Mouse (Mus musculus) thymus, postnatal 36 days (tissue): Measurements from ENCODE around the gene 1700013G24Rik.

Experiments
- DNase-seq, 2 experiments: peaks; one replicate each; pipeline ENCODE4 v3.0.0; 2022; ENCODE audit warnings: mixed read lengths in 2 of 2

Gene 1700013G24Rik

DNA sequence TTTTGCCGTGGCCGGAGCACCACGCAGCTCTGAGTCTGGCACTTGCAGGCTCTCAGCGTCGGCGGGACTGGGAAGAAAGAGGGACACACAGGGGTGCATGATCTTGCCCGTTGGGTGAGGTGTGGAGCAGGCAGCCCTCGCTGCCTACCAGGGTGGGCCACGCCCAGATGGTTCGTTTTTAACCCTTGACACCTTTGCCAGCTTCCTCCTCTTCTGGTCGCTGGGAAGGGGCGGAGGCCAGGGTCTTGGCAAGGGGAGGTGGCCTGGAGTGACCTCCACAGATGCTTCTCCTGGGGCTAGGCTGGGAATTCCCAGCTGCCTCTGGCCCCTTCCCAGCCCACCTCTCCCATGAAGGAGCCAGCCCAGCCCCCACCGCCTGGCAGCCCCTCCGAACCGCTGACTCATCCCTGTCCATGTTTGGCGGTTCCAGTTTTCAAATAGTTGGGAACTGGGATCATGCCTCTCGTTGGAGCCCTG is 23.7 kb downstream of the 1700013G24Rik start:
- DNase-seq, result no peak

DNA sequence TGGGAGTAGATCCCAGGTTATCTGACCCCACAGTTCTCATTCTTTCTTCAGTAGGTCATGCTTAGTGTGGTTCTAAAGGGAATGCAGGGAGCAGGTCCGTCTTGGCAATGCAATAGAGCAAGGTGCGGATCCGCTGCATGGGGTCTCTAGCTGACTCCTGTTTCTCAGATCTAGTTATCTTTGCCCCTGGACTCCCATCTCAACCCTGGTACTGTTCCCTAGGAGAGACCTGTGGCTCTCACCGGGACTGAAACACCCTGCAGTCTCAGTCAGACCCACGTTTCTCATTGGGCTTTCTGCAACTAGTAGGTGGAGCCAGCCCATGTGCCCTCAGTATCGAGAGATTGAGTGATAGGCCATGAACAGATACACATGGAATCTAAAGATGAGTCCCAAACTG is 24.5 kb downstream of the 1700013G24Rik start:
- no peak for DNase-seq

DNA sequence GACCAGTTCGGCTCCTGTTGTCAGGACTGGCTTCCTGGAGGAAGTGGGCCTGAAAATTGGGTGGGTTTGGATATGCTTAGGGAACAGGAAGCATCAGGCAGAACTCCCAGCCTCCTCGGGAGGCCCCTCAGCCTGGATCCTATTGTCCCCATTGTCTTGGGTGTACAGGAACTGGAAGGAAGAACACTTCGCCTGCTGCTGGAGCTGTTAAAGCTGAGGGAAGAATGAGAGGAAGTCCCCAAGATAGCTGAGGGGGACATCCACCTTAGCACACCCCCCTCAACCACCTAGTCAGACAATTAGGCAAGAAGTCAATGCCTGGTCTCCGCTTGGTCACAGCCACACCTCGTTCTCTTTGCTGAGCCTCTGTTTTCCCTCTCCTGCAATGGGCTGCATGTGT is 25.2 kb downstream of the 1700013G24Rik start:
- no peak for DNase-seq

DNA sequence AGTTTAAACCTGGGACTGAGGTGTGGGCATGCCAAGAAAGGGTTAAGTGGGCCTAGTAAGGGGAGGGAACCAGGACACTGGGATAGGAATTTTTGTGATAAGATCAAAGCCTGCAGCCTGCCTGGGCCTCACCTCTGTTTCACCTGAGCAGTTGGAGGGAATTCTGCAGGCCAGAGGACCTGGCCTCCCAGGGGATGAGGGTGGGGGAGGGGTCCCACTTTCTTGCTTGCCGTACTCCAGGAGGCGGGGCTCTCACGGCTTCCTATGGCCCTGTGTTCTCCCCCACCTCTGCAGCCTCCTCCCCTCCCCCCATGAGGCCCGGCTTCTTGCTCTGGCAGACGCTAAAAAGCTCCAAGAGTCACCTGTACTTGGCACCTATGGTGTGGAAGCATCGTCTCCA is 26.7 kb downstream of the 1700013G24Rik start:
- no peak for DNase-seq

DNA sequence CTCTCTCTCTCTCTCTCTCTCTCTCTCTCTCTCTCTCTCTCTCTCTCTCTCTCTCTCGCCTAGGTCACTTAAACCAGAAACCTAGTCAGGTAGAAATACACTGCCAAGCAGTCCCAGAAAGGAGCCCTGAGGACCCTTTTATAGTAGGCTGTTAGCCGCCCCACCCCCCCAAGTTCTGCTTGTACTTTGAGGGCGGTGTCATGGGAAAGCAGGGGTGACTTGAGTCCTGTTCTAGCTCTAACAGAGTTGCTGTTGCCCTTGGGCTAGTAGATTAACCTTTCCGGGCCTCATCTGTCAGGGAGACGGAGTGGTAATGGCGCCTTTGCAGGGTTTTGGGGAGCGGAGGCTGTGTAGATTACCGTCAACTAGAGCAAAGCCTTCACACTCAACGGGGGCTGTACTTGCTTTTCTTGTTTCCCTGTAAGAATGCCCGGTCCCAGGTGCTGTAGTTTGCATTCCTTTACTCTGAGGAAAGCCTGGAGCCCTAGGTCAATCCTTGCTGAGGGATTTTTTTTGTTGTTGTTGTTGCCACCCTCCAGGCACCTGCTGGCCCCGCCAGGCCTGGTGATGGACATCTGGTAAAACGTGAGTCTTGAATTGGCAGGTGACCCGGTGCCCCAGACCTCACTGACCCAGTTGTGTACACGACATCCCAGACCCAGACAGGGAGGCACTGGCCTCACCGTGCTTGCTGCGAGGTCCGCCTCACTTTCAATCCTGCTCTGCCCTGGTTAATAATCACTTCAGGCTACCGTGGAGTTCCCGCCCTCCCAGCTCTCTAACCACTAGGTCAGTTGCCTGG is 27.3 kb downstream of the 1700013G24Rik start:
- no peak for DNase-seq

DNA sequence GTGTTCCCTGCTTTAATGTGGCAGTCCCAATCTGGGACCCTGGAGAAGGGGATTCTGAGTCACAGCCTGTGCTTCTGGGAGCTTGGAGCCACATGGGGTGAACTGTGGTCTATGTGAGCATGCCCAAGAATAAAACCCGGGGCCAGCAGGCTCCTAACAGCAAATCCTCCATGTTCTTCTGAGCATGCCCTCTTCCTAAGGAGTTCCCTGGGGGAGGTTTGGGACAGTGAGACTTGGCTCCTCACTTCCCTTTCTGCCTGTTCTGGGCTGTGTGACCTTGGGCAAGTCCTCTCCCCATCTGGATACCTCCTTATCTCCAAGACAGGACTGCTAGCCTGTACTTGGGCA is 27.9 kb downstream of the 1700013G24Rik start:
- DNase-seq, result no peak

DNA sequence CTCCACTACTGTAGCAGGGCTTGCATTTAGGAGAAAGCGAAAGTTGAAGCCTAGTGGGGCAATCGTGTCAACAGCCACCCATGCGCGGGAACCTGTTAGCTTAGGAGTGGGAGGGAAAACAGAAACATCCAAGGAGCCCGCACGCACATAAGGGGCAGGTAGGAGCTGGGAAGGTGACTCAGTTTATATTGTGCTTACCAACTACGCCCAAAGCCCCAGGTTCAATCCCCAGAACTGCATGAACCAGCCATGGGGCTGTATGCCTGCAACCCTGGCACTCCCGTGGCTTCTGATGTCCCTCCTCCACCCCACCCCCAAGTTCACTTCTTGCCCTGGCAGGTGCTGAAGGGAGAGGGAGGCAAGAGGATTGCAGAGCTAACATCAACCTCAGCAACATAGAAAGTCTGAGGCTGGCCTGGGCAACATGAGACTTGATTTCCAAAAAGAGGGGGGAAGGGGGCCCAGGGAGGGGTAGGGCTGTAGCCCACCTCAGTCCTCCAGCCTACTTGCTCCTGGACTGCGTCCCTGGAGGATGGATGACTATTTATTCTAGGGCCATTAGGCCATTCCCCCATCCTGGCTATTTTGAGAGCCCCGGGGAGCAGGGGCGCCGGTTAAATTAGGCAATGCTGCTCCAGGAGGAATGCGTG is 28.4 kb downstream of the 1700013G24Rik start:
- no peak for DNase-seq

DNA sequence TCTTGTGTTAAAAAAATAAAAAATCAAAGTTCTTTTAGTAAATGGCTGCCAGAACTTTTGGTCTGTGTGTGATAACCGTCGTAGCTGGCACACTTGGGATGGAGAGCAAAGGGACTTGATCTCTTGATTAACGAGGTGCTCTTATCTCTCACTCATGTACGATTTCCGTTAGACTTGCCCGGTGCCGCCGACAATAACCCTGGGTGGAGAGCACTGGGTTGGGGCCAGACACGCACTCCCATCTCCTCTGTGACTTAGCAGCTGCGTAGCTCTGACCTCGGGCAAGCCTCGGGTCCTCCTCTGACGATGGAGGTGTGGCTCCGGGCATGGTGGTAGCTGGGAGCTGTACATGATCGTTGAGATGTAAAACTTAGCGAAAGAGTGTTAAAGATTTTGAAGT is 30.8 kb downstream of the 1700013G24Rik start:
- DNase-seq, result no peak

DNA sequence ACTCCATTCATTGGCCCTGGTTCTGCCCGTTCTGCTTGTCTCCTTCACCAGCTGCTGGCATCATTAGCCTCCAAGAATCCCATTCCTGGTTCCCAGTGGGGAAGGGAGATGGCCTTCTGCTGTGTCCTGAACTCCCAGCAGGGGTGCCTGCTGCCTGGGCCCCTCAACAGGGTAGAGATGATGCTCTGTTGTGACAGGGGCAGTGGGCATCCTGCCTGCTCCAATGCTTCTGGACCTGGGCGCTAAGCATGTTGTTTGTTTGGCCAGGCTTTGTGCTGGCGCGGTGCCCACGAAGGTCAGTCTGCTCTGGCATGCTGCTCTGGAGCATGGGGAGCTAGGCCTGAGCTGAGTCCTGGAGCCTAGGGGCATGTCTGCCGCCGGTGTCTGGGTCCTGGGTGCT is 31.5 kb downstream of the 1700013G24Rik start:
- no peak for DNase-seq

DNA sequence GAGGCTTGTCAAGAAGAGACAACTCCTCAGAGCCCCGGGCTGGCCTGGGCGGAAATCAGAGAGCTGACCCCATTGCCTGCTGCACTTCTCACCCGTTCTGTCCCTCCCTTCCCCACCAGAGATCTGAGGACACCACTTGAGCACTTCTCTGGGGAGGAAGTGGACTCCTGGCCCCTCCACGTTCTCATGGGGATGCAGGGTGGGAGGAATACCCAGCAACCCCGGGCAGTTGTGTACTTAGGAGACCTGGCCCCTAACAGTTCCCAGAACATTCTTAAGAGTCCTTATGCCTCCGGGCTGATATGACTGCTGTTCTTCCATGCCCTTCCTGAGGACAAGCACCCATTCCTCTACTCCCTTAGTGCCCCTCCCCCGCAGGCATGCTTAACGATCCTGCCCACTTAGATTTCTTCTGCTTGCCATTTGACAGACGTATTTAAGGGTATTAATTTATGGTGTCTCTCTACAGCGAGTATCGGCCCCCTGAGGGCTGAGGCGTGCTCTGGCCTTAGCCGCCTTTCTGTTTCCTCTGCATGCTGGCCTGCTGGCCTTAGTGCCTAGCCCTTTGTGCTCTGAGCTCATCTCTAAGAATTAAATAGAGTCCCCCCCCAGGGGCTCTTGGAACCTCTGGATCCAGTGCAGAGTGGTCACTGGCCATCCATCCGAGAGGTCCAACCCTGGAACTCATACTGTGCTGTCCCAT is 32.3 kb downstream of the 1700013G24Rik start:
- no peak for DNase-seq

DNA sequence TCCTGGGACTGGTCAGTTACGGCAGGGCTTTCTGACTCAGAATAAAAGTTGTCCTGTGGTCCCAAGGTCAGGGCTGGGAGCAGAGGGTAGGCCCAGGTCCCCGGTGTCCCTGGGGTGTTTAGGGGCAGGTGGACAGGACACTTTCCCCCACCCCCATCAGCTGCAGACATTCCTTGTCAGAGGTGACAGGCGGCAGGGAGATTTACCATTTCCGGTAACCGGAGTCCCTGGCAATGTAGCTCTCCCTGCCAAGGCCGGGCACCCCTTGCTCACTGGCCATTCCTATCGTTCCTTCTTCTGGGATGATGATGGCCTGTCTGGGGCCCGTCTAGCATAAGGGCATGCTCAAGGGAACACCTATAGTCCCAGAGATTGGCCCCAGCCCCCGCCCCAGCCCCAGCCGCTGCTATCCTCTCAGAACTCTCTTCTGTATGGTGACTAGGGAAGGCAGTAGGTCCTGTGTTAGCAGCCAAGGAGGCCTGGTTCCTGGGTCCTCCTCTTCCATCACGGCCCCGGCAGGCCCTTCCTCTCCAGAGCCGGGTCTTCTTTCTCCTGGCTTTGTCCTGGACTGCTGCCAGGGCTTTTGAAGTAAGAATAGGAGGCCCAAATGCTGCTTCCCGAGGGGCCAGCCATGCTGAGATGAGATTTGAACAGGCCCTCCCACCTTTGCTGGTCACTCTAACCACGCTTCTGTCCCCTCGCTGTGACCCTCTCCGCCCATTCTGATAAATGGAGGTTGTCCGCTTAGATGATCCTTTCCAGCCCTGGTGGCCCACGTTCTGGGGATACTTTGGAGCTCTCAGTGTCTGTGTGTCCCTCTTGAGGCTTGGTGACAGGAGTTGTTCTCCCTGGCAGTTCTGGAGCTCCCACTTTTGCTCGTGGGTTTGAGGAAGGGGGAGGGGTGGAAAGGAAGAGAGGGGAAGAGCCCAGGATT is 33.3 kb downstream of the 1700013G24Rik start:
- DNase-seq, result no peak

DNA sequence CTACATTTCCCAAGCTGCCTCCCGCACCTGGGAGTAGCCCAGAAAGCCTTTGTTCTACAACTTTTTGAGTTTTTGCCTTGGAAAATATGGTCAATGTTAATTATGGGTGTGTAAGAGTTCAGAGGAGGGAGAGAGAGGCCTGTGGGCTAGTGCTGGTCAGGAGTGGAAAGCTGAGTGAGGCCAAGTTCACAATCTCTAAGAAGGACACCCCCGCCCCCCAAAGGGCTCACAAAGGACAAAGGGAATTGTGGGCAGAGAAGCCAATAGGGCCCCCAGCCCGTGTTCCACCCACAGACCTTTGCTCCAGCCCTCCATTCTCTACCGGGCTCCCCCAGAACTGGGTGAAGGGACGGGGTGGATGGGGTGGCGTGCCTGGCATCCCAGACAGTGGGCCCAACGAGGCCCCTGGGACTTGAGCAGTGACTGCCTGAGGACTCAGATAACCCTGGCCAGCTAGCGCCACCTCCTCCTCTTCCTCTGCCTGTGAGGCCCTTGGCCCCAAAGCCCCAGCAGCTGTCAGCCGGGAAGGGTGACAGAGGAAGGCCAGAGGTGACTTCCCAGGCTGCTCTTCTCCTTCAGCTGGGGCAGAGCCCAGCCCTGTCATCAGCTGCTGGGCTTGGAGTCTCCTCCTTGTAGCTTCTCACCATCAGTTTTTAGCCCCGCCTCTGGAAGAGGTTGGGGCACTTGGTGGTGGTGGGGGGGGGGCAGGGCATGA is 34.4 kb downstream of the 1700013G24Rik start:
- no peak for DNase-seq

DNA sequence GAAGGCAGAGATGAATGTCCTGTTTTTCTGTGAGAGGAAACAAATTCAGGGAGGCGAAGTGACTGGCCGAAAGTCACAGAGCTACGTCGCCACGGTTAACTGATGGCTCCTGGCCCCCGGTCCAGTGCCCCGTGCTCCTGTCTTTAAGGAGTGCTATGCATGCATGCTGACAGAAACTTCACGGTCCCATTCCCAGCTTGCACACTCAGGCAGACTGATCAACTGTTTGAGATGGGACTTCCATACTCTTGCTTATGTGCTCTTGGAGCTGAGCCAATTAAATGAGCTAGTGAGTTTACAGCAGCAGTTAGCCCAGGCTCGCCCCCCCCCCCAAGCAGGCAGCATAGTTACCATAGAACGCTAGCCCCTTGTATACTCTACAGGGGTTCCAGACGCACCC is 35.0 kb downstream of the 1700013G24Rik start:
- no peak for DNase-seq

DNA sequence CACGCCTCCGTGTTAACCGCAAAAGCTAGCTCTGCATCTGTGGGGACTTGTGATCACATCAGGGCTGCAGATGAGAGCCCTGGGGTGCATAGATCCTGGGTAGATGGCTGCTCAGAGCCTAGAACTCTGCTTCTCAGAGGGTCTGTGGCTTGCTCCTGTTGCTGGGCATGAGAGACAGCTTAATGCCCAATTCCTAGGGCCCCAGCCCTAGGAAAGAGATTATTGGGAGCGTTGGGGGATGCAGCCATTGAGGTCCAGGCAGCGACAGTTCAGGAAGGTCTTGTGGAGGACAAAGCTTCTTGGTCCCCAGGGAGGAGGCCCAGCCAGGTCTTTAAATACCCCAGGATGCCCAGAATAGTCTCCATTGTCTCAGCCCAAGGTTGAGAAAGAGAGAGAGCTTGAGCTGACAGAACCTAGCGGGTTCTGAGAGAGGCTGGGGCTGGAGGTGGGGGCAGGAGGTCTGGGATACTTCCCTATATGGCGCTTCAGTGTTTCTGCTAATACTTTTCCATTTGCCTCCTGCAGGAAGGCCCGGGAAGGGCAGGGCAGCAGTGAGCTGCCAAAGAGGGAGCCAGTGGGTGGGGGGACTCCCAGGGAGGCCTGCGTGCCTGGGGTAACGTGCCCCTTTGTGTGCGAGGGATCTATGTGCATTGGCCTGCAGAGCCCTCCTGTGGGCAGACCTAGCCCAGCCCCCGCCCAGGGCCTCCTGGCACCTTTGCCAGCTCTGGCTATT is 35.7 kb downstream of the 1700013G24Rik start:
- DNase-seq, result no peak

DNA sequence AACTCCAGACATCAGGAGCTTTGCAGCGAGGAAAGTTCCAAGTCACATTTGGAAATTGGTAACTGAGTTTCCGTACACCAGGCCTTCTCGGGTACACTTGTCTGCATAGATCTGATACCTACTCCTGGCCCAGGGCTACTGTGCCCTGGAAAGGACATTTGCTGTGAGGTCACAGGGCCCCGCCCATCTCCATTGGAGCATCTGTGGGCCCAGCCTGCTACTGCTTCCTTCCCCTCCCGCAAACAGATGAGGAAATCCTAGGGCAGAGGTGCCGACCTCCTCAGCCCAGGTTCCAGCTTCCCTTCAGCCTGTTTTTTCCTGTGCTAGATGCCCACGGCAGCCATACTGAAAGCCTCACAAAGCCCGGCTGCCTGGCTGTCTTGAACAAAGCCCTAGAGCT is 36.9 kb downstream of the 1700013G24Rik start:
- no peak for DNase-seq

DNA sequence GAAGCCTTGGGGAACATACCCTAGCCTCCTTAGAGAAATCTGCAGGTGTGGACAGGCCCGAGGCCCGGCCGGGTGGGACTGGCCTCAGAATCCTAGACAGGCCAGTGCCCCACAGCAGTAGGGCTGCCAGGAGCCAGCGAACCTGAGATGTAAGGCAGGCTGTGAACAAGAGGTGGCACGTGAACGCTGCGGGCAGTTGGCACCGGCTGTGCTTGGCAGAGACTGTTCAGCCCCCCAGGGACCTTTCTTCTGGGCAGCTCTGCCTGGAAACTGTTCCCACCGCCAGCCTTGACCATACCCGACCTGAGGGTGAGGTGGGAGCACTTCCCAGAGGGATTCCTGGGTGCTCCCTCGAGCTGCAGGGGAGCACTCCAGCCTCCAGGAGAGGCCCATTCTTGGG is 39.5 kb downstream of the 1700013G24Rik start:
- DNase-seq, result no peak

DNA sequence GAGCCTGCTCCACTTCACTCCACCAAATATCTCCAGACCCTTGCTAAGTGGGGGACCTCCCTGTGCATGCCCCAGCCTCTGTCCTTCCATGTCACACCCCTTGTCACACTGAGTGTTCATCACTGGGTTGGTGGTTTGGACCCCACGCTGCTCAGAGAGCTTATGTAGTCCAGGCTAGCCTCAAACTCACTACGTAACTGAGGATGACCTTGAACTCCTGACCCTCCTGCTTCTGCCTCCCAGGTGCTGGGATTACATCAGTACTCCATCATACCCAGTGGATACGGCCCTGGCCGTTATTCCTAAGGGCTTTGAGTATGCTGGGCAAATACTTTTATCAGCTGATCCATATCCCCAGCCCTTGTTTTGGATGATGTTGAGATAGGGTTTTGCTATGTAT is 40.1 kb downstream of the 1700013G24Rik start:
- DNase-seq, result no peak

DNA sequence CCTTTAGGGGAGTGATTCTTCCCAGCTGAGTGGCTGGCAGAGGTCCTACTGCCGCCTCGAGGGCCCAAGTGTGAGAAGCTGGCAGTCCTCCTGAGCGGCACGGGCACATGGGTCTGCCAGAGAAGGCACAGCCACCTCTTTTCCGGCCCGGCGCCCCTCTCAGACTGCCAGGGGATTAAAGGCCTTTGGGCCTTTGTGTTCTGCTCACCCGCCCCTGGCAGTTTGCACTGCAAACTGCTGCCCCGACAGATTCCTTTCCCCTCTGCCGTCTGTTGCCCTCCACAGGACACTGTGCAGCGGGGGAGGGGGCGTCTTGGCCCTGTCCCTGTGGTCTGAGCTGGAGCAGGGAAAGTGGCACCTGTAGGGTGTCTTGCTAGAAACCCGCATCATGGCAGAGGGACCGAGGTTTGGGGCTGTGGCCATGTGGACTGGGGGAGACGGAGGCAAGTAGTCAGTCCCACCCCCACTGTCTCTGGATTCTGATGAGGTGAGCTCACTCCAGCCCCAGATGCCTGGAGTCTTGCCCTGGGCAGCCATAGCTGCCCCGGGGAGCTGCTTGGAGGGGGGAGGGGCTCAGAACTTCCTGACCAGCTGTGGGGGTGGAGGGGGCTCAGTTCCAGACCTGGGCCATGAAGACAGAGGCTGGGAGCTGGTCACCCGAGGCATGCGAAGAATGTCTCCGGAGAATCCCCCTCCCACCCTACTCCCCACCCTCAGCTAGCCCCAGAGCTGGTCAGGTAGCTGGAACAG is 41.8 kb downstream of the 1700013G24Rik start:
- DNase-seq, result no peak

DNA sequence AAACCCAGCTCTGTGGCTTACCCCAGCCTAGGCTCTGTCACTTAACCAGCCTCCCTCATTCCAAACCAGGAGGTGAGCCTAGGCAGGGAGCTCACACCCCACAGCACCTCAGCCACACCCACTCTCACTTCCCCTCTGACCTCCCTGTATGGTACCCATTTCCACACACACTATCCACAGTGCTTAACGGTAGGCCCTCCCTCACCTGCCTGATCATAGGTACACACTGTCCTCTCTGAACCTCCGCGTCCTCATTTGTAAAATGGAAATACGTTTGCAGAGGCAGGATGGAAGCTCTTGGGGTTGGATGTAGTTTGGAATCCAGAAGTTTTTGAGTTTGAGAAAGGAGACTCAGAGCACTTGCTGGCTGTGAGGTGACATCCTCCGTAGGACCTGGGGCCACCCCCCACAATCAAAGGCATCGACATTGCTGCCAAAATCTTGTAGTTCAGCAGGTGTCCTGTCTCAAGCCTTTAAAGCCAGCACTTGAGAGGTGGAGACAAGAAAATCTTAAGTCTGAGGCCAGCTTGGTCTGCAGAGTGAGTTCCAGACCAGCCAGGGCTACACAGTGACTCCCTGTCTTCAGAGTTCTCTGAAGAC is 42.5 kb downstream of the 1700013G24Rik start:
- DNase-seq, result no peak

DNA sequence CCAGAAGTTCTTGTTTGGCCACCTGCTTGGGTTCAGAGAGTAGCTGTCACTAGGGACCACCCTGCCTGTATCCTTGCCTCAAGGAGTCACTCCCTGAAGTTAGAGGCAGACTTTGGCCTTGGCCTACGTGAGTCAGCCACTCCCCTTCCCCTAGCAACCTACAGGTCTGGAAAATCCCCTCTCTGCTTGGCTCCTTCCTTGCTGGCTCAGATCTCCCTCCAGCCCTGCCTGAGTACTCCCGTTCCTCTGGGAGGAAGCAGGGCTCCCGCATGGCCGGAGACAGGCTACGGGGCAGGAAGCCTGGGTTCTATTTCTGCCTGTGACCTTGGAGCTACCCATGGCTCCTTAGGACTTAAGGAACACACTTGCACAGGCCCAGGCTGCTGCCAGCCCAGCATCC is 44.3 kb downstream of the 1700013G24Rik start:
- no peak for DNase-seq
